14 mouse cellular contexts compared by ENCODE assay signal in the genomic region with DNA sequence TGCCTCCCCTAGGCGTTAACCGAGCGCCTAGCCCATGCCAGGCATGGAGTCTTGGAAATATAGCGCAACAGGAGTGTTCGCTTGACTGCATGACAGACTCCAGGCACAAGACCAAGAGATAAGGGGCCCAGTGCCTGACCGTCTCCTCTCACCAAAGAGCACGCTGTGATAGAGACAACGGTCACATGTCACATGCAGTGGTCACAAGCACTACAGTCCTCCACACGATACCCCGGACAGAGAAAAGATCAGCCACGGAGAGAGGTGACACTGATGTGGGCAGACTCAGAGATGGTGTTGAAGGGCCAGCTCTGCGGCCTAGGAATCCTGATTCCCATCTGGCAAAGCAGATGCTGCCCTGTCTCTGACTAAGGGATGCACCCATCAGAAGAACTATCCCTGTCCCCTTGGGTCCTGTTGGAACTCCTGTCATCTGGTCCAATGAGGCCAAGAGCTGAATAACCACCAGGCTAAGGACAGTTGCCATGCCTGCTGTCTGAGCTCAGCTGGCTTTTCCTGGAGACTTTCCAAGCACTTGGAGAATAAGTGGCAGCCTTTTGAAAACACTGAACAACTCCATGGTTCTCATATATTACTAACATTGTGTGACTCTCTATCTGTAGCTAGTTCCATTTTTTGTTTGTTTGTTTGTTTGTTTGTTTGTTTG. TPM values are rescaled to one million over a fixed set of nuclear protein-coding genes. Genes with fewer than 3 reads are reported as not detected.
DNase-seq lines count a peak whose midpoint lies in the region; ATAC-seq and TF ChIP-seq lines count a peak whose summit lies in the region.
"Had no signal": no experiment of that assay in that cellular context is flagged by ENCODE, and none has a peak within 500 bp of the region (broad histone marks: within the 10 kb centered on the region; RNA-seq: fewer than 3 reads in every experiment).

No protein-coding gene starts in this region.

- WGBS in forebrain, embryonic 14.5 days: 94% methylated on average over 12 of the region's 12 CpGs
- WGBS in forebrain, postnatal 0 days: 88% methylated on average over 12 of the region's 12 CpGs
- 93% methylated on average over 12 of the region's 12 CpGs for WGBS in midbrain, postnatal 0 days
- WGBS in midbrain, embryonic 11.5 days: 95% methylated on average over 12 of the region's 12 CpGs
- WGBS in heart, embryonic 15.5 days: 32% methylated on average over 12 of the region's 12 CpGs

- no peak overlapping the region for H3ac ChIP-seq in myocyte (ENCODE audit: control insufficient read depth, insufficient read length)

- H3K4me2 ChIP-seq in forebrain, embryonic 14.5 days (ENCODE audit: low read length): no peak overlapping the region
- no peak overlapping the region for H3K4me2 ChIP-seq in forebrain, postnatal 0 days (ENCODE audit: low read depth)
- no peak overlapping the region for H3K4me2 ChIP-seq in midbrain, postnatal 0 days (ENCODE audit: low read depth, low read length, poor library complexity, severe bottlenecking)
- no peak overlapping the region for H3K4me2 ChIP-seq in midbrain, embryonic 11.5 days
- peak overlapping the region; percentile 8; the same call in 1 of the 2 replicates for H3K4me2 ChIP-seq in heart, embryonic 15.5 days
- H3K4me2 ChIP-seq in myocyte (ENCODE audit: low read depth): no peak overlapping the region

- H3K79me2 ChIP-seq in myocyte (ENCODE audit: control insufficient read depth, insufficient read depth): no peaks in the 10 kb centered on the region

- H3K27ac ChIP-seq in forebrain, embryonic 14.5 days (ENCODE audit: low read depth, low read length): no peak overlapping the region
- H3K27ac ChIP-seq in forebrain, postnatal 0 days (ENCODE audit: low read depth, low read length): no peak overlapping the region
- no peak overlapping the region for H3K27ac ChIP-seq in midbrain, postnatal 0 days (ENCODE audit: low read depth, low read length)
- H3K27ac ChIP-seq in midbrain, embryonic 11.5 days (ENCODE audit: low read depth, low read length): no peak overlapping the region
- peak overlapping the region; percentile 92 for H3K27ac ChIP-seq in heart, embryonic 15.5 days

- H3K36me3 ChIP-seq in forebrain, embryonic 14.5 days (ENCODE audit: control insufficient read depth, insufficient read depth, low read length): no peaks in the 10 kb centered on the region
- H3K36me3 ChIP-seq in forebrain, postnatal 0 days (ENCODE audit: insufficient read depth): no peaks in the 10 kb centered on the region
- H3K36me3 ChIP-seq in midbrain, postnatal 0 days (ENCODE audit: insufficient read depth, low read length): no peaks in the 10 kb centered on the region
- H3K36me3 ChIP-seq in midbrain, embryonic 11.5 days (ENCODE audit: control insufficient read depth, insufficient read depth, low read length): no peaks in the 10 kb centered on the region
- H3K36me3 ChIP-seq in heart, embryonic 15.5 days: no peaks in the 10 kb centered on the region
- no peaks in the 10 kb centered on the region for H3K36me3 ChIP-seq in myocyte (ENCODE audit: control insufficient read depth, insufficient read depth)

- H3K9me3 ChIP-seq in forebrain, embryonic 14.5 days (replicated peaks; ENCODE audit: control insufficient read depth, low read length): no peaks in the 10 kb centered on the region
- no peaks in the 10 kb centered on the region for H3K9me3 ChIP-seq in forebrain, postnatal 0 days (ENCODE audit: low read length)
- no peaks in the 10 kb centered on the region for H3K9me3 ChIP-seq in midbrain, postnatal 0 days (ENCODE audit: low read length)
- no peaks in the 10 kb centered on the region for H3K9me3 ChIP-seq in midbrain, embryonic 11.5 days (ENCODE audit: control insufficient read depth, low read length)
- H3K9me3 ChIP-seq in heart, embryonic 15.5 days (replicated peaks): no peaks in the 10 kb centered on the region

- H3K4me3 ChIP-seq in forebrain, embryonic 14.5 days (ENCODE audit: low read depth, low read length): no peak overlapping the region
- H3K4me3 ChIP-seq in forebrain, postnatal 0 days (ENCODE audit: low read depth, low read length): no peak overlapping the region
- no peak overlapping the region for H3K4me3 ChIP-seq in midbrain, postnatal 0 days (ENCODE audit: low read depth, low read length)
- H3K4me3 ChIP-seq in midbrain, embryonic 11.5 days (ENCODE audit: low read depth, low read length): no peak overlapping the region
- H3K4me3 ChIP-seq in heart, embryonic 15.5 days: no peak overlapping the region
- H3K4me3 ChIP-seq in myocyte: no peak overlapping the region

- no peak overlapping the region for H3K9ac ChIP-seq in forebrain, embryonic 14.5 days (ENCODE audit: low read length)
- no peak overlapping the region for H3K9ac ChIP-seq in forebrain, postnatal 0 days
- H3K9ac ChIP-seq in midbrain, postnatal 0 days (replicated peaks; ENCODE audit: low read length, poor library complexity, severe bottlenecking): no peak overlapping the region
- H3K9ac ChIP-seq in midbrain, embryonic 11.5 days (ENCODE audit: low read length): no peak overlapping the region
- no peak overlapping the region for H3K9ac ChIP-seq in heart, embryonic 15.5 days

- no peaks in the 10 kb centered on the region for H3K27me3 ChIP-seq in forebrain, embryonic 14.5 days (replicated peaks; ENCODE audit: control insufficient read depth, insufficient read depth, low read length)
- no peaks in the 10 kb centered on the region for H3K27me3 ChIP-seq in forebrain, postnatal 0 days (ENCODE audit: insufficient read depth, low read length)
- H3K27me3 ChIP-seq in midbrain, postnatal 0 days (ENCODE audit: insufficient read depth, low read length): 0 out of 2 replicates have a peak, but pooled peaks cover 3% of the 10 kb centered on the region
- H3K27me3 ChIP-seq in midbrain, embryonic 11.5 days (ENCODE audit: control insufficient read depth, insufficient read depth, low read length): no peaks in the 10 kb centered on the region
- no peaks in the 10 kb centered on the region for H3K27me3 ChIP-seq in heart, embryonic 15.5 days
- no peaks in the 10 kb centered on the region for H3K27me3 ChIP-seq in myocyte (ENCODE audit: control insufficient read depth, insufficient read depth, insufficient read length)

- TF ChIP-seq POLR2A in myocyte (IDR thresholded peaks at IDR 0.05; ENCODE audit: insufficient read length, low read depth): no peak

- TF ChIP-seq CTCF in forebrain, postnatal 0 days (IDR thresholded peaks at IDR 0.05; ENCODE audit: low read depth): no peak
- TF ChIP-seq CTCF in midbrain, postnatal 0 days (IDR thresholded peaks at IDR 0.05): no peak

- peak; percentile 61 for DNase-seq in forebrain, embryonic 14.5 days (ENCODE audit: low spot score)
- no peak for DNase-seq in forebrain, postnatal 0 days
- DNase-seq in midbrain, postnatal 0 days (ENCODE audit: low spot score): peak; percentile 84
- no peak for DNase-seq in midbrain, embryonic 11.5 days (ENCODE audit: low spot score, missing footprints)
- DNase-seq in adrenal gland, postnatal 4 days (ENCODE audit: low spot score in 2 of 2): no peak
- DNase-seq in urinary bladder, postnatal 14 days (ENCODE audit: low spot score): no peak
- DNase-seq: cerebellum, adult 11 months; embryo, embryonic 11 days; gastrocnemius, postnatal 36 days; kidney, adult 9 months; layer of hippocampus, adult 9-11 months; right cerebral cortex, postnatal 14 days had no signal

- no peak for ATAC-seq in forebrain, embryonic 14.5 days
- ATAC-seq in forebrain, postnatal 0 days: no peak
- ATAC-seq in midbrain, postnatal 0 days (ENCODE audit: low FRiP score): no peak
- no peak for ATAC-seq in midbrain, embryonic 11.5 days (ENCODE audit: low FRiP score)
- ATAC-seq in heart, embryonic 15.5 days (replicated peaks; ENCODE audit: insufficient number of reproducible peaks, insufficient read depth, low FRiP score, low read depth): peak; percentile 79

- H3K4me1 ChIP-seq in forebrain, embryonic 14.5 days (ENCODE audit: control insufficient read depth, insufficient read depth, low read length): peaks cover 7% of the 10 kb centered on the region
- H3K4me1 ChIP-seq in forebrain, postnatal 0 days (ENCODE audit: insufficient read depth): peaks cover 7% of the 10 kb centered on the region
- H3K4me1 ChIP-seq in midbrain, postnatal 0 days (ENCODE audit: insufficient read depth, low read length): peaks cover 5% of the 10 kb centered on the region
- H3K4me1 ChIP-seq in midbrain, embryonic 11.5 days (ENCODE audit: control insufficient read depth, insufficient read depth, low read length): peaks cover 10% of the 10 kb centered on the region
- peaks cover 37% of the 10 kb centered on the region for H3K4me1 ChIP-seq in heart, embryonic 15.5 days (replicated peaks)

TF ChIP-seq in myocyte, 11 proteins besides CTCF, POLR2A, EP300 and RAD21:
- TF ChIP-seq MYOG (IDR thresholded peaks at IDR 0.05; ENCODE audit: control insufficient read depth in 1 of 3, insufficient read depth in 1 of 3, insufficient read length in 2 of 3, low read depth in 2 of 3) (peak in 2 of 3 experiments; percentile 47 to 66), MAX (IDR thresholded peaks at IDR 0.05; ENCODE audit: low read depth) (no peak), E2F4 (IDR thresholded peaks at IDR 0.05; ENCODE audit: insufficient read depth) (no peak), TCF3 (IDR thresholded peaks at IDR 0.05; ENCODE audit: insufficient read length, low read depth) (no peak), MYOD1 (IDR thresholded peaks at IDR 0.05; ENCODE audit: control insufficient read depth in 1 of 3, insufficient read length in 2 of 3, low read depth in 2 of 3) (peak in 2 of 3 experiments; percentile 26 to 39), SRF (IDR thresholded peaks at IDR 0.05; ENCODE audit: control insufficient read depth, insufficient read length, low read depth) (no peak), POLR2AphosphoS2 (IDR thresholded peaks at IDR 0.05; ENCODE audit: insufficient read length, low read depth) (no peak), TCF12 (IDR thresholded peaks at IDR 0.05; ENCODE audit: insufficient read depth, poor library complexity, severe bottlenecking) (no peak), USF1 (IDR thresholded peaks at IDR 0.05; ENCODE audit: low read depth) (no peak), CEBPB (IDR thresholded peaks at IDR 0.05; ENCODE audit: insufficient read depth, poor library complexity, severe bottlenecking) (no peak), REST (IDR thresholded peaks at IDR 0.05; ENCODE audit: insufficient read depth, insufficient read length) (no peak)

RNA-seq across cellular contexts. Expression of a gene that starts 23.6 kb away (rescaled TPM):
- 39.7 and 45.5 TPM in 2 replicates for polyA plus RNA-seq in forebrain, embryonic 14.5 days (2014; fragmentation: Nextera tagmentation; extraction: Ambion mirVana)
- 15.3 and 24.1 TPM in 2 replicates for total RNA-seq in forebrain, postnatal 0 days (2014; rRNA removed)
- 37.0 and 43.8 TPM in 2 replicates for polyA plus RNA-seq in forebrain, postnatal 0 days (2015; fragmentation: Nextera tagmentation; extraction: Ambion mirVana)
- total RNA-seq in midbrain, postnatal 0 days (2014; rRNA removed): 32.7 and 47.4 TPM in 2 replicates
- polyA plus RNA-seq in midbrain, postnatal 0 days (2015; fragmentation: Nextera tagmentation; extraction: Ambion mirVana): 46.3 and 48.5 TPM in 2 replicates
- polyA plus RNA-seq in midbrain, embryonic 11.5 days (2014; fragmentation: Nextera tagmentation; extraction: Ambion mirVana): 149 and 165 TPM in 2 replicates
- polyA plus RNA-seq in heart, embryonic 15.5 days (2015; fragmentation: Nextera tagmentation; extraction: Ambion mirVana): 94.7 and 107 TPM in 2 replicates
- 35.7 TPM for polyA plus RNA-seq in myocyte (2012; fragmentation: generic; extraction: Trizol)
- total RNA-seq in adrenal gland, postnatal 4 days (2021): 100 to 1,000 TPM; 264 to 275 TPM

Comparison
In these comparisons a context has a peak if more than half of its experiments do, and no peak if none do; other contexts are left out.
1. DNase-seq: peak in forebrain, embryonic 14.5 days (single experiment) and midbrain, postnatal 0 days (single experiment); none in forebrain, postnatal 0 days (single experiment), midbrain, embryonic 11.5 days (single experiment), adrenal gland, postnatal 4 days (0 of 2) and urinary bladder, postnatal 14 days (single experiment).